Mouse (Mus musculus): ENCODE measurements at regions not wholly inside any gene's neighbourhood (a gene's known extent, or its start where the extent isn't known, plus 50 kb on each side); places are given as distances from the start of the nearest gene placed in this dataset.

DNA sequence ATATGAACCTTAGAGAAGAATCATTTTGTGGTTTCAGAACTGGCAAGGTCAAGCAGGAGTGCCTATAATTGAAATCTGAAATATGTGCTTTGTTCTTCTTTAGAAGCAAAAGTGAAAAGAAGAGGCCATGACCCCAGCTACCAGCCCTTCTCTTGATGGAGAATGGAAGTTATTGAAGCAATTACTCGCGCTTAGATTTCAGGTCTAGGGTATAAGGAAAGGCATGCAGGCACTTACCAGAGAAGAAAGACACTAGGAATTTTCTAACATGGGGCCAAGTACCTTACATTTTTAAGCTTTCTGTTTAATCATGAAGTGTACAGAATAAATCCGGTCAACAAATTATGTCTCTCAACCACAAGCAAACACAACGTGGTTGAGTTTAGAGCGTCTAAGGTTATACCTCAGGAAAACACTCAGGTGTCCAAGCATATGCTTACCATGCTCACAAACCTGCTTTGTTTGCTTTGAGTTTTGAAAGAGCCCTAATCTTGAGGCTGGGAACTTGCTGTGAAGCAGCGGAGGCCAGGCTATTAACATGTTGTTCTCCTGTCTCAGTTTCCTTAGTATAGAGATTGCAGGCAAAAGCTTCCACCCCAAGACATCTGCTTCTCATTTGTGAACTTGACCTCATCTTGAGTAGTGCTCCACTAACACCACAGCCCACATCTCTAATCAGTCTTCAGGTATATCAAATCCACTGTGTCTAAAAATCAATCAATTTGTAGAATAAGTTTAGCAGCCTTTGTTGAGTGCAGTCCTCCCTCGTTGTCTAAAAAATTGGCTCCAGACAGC, 251.4 kb upstream of the C9orf72 start:
- DNase-seq (ENCODE audit: inconsistent ontology term) = peak; percentile 71

- no peak for DNase-seq (ENCODE audit: inconsistent ontology term)
These were observed 248.0 kb upstream of the C9orf72 start for GRCm38 (mm10) chr4:35474020-35474419.

Data from Muller cell, postnatal 12 days (primary cell).